Mouse (Mus musculus) cerebellum, postnatal 4 days (tissue): ENCODE measurements at regions not wholly inside any gene's neighbourhood (a gene's known extent, or its start where the extent isn't known, plus 50 kb on each side); places are given as distances from the start of the nearest gene placed in this dataset.
A peak's percentile ranks its signal among the peaks of the same experiment; 100 is the strongest.

Source experiments
- DNase-seq, 2 experiments: peaks; one replicate each; pipeline ENCODE4 v3.0.0; 2022; ENCODE audit warnings: low spot score in 2 of 2, mixed read lengths in 1 of 2

DNA sequence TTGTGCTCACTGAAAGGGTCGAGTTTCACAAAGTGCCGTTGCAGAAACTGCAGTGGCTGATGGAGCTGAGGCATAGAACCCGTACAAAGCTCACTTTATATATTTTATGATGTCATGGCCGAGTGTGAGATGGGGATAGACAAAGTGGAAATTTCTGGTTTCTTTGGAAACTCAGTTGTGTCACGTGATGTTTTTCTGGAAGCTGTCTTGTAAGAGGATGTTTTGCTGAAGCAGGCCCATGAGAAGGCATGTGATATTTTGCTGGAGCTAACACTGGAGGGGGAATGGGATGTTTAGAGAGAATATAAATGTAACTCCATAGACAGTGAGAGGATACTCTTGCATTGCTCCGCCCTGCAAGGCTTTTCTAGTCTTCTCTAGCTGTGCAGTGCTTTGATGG, 311.7 kb downstream of the Tmem132b start:
- DNase-seq = no peak

DNA sequence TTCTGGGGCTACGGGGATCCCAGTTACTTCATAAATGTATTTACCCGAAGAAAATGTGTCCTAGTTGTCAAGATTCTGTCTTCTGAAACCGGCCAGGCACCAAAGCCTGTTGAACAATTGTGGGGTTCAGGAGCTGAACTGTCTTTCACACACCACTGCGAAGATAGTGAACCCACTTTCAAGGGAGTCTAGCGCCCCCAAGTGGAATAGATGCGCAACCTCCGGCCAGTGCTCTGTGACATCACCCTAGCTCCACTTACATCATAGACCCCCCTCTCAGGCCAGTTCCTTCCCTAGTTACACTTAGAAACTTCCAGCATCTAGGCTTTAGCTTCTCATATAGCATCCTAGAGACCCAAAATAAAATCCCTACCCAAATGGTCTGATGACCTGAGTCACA, 318.1 kb downstream of the Tmem132b start:
- peak in 1 of 2 experiments; percentile 8 for DNase-seq

DNA sequence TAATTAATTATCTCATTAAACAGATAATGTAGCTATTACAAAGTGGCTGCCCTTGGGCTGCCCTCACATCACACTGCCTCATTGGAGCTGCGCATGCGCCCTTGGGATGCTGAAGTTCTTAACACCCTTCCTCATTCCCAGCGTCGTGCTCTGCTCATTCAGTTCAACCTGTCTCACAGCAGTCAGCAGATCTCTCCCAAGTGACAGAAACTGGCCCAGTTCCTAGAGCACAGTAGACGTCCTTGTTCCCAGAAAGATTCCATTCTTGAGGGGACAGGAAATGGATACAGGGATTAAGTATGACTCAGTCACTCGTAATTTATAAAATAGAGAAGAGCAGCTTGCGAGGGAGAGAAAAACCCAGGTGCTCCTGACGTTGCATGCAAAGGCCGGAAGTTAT, 344.7 kb downstream of the Tmem132b start:
- DNase-seq = no peak

DNA sequence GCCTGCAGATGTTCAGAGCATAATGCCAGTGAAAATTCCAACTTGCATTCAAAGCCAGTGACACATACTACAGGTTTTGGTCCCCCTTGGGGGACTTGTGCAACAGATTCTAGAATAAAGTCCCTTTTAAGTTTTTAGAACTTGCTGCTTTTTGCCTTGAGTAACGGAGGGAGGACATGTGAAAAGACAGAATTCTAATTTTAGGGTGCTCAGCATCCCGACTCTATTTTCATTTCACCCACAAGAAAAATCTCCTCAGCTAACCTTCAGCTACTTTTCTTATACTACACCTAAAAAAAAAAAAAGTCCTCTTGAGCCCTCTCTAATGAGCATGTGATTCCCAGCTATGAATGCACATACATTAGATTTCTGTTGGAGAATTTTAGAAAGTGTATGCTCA, 357.3 kb downstream of the Tmem132b start:
- DNase-seq = no peak

DNA sequence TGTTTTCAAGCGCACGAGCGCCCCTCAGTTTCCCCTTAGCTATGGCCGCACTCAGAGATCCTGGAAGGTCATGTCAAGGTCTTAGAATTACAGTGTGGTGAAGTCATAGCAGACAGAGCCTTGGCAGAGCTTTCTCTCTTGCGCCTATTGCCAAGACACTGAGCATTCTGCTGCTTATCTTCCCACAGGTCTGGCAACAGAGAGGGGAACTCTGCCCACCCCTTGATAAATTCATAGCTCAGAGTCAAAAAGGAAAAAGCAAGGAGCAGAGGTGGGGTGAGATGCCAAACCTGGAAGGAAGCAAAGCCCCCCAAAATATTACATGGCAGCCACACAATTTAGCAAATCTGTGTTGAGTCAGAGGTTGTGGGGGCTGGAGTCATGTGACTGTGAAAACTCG, 362.3 kb downstream of the Tmem132b start:
- DNase-seq = no peak

DNA sequence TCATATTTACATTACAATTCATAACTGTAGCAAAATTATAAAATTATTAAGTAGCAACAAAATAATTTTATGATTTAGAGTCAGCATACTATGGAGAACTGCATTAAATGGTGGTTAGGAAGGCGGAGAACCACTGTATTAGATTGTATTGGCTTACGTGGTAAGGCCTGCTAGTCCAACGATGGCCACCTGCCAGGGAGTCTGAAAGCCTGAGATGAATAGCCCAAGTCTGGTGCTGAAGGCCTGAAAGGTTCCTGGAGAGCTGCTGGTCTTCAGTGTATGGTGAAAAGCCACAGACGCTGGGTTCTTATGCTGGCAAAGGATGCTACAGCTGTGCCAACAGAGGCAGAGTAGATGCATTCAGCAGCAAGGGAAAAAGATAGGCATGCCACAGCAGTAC, 370.5 kb downstream of the Tmem132b start:
- DNase-seq = no peak

DNA sequence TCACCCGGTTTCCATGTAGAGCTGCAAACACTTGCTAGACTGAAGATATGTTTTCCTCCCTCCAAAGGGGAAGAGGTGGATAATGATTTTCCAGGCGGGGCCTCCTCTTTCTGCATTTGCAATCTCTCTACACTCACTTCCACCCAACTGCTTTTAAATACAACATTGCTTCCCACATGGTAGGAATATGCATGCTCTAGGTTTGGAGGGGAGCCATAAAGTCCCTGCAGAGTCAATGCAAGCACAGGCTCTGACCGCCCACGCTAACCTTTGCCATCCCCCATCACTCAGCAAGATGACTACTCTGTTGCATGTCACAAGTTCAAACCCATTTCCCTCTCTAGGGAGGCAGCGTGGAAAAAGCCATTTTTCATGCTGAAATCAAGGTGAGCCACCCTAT, 372.9 kb downstream of the Tmem132b start:
- no peak for DNase-seq

DNA sequence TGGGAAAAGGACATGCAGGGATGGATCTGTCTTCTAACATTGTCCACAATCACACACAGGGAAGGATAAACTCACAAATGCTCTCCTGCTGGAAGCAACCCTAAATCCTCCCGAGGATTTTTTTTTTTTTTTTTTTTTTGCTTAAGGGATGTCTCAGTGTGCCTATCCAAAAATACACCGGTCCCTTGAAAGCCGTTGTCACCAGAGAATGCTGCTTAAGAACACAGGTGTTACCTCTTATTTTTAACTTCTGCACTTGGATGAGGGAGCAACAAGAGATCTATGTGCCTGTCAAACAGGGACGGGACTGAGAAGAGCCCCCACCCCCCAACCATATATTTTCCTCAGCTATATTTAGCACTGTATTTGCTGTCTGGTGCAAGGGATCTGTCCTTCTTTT, 375.8 kb downstream of the Tmem132b start:
- no peak for DNase-seq

DNA sequence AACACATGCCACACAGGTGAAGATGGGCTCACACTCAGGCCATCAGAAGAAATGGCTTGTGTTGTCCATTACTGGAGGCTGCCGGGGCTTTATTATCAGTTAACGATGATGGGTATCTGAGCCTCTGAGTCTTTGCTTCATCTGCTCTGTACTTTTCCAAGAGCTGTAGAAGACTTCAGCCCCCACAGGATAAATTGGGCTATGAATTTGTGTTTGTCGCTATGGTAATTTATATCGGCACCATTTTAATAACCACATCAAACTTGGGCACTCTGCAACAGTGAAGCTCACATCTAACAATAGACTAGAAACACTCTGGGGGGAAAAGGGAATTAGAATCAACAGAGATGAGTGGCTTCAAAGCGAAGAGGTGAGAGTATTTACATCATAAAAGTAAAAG, 376.3 kb downstream of the Tmem132b start:
- DNase-seq = no peak

DNA sequence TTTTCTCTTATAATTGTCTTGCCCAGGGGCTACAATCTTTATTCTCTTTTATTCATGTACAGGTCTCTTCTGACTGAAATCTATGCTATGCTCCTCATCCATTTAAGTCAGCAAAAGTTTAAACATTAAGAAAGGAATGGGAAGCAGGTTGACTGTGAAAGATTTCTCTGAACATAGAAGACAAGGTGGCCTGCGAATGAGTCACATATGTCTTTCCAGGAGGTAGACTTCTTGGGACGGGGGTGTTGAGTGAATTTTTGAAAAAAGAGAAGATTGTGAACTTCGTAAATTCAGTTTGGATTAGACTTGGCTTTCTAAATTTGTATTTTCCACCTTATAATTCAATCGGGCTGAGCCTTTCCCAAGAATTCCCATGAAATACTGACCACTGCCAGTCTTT, 384.3 kb downstream of the Tmem132b start:
- DNase-seq = no peak

DNA sequence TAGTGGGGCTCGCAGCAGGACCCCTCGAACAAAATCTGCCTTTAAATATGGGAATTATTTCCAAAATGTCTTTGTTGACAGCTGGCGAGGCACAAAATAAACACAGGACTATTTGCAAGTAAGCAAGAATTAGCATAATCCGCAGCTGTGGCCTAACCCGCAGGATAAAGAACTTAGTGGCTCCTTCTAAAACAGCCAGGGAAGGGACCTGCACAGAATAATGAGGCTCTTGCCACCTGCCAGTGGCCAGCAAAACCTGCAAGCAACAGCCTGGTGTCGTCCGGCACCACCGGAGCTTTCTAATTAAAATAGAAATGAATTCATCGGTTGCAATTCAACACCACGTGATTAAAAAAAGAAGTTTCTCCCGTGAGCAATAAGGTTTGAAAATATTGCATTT, 389.4 kb downstream of the Tmem132b start:
- no peak for DNase-seq

DNA sequence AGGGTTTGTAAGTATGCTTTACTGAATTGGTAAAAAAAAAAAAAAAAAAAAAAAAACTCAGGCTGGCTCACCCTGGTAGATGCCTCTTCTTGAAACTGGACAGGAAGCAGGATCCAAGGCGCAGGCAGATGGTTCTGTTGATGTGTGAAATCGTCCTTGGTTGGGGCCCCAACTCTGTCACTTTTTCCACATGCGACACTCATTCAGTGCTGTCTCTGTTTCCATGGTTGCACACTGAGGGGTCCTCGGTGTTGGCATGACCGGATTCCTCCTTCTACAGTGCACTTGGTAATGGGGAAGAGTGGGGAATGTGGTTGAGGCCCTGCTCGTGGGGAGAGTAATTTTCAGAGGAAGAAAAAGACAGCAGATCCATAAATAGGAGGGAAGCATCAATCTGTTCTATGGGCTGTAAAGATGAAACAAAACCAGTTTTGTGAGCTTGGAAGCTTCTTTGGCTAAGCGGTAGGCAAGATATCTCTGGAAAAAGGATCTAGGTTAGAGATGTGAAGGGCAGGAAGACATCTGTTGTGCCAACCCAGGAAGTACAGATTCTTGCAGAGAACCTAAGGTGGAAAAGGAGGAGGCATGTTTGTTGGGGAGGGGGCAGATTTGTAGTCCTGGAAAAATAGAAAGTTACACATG, 394.4 kb downstream of the Tmem132b start:
- DNase-seq = peak; percentile 25 to 64

DNA sequence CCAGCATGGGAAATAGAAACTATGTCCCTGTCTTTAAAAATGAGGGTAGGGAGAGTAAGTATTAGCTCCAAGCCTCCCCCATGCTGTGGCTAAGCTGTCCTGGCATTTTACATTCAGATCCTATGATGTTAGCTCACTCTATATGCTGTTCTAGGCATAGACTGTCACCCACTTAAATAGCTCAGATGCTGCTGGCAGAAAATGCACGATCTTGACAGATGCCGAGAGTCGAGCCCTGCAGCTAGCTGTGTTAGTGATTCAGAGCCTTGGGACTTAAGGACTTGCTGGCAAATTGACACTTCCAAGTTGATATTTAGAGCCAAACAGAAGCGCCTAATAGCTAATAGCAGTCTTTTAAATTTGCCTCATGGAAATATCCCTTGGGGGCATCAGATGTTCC, 399.9 kb downstream of the Tmem132b start:
- no peak for DNase-seq

DNA sequence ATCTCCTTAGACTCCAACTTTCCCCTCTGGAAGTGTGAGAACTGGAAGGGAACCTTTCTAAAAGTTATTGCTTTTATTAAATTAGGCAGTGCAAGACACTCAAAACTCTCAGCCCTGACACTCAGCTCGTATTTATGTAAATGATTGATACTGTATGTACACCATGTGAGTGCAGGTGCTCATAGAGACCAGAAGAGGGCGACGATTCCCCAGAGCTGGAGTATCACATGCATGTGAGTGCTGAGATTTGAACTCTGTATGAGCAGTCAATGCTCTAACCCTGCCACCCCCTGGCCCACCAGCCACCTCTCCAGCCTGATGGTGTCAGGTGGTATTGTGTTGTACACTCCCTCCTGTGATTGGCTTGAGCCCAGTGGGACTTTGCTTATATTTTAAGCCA, 407.8 kb downstream of the Tmem132b start:
- DNase-seq = no peak

DNA sequence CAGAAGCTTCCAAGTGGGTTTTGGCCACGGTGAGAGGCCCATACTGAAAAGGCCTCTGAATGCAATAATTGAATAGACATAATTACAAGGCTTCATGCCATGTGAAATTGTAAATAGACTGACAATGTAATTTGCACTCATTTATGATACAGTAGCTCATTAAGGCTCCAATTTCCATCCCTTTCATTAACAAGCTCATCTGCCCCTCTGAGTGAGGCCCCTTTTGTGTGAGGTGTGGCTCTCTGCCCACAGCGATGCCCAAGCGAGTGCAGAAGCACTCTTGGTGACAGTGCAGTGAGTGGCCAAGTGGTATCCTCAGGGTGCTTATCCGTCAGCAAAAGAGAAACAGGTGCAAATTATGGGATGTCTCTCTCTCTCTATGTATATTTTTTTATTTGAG, 415.2 kb downstream of the Tmem132b start:
- DNase-seq = no peak

DNA sequence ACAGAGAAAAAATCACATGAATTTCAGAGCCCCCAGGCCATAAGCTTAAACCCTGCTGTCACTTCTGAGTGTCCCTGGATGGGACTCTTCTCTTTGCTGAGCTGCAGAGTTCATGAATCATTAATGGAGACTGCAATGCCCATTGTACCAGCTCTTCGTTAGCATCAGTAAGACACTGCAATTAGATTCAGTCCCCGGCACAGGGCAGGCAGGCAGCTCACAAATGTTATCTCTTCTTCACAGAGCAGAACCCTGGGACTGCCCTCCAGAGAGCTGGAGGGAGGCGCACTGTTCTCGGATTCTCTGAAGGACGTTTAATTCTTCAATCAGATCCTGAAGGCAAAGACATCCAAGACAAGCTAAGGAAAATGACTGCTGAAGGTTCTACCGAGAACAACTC, 420.1 kb downstream of the Tmem132b start:
- DNase-seq = no peak

DNA sequence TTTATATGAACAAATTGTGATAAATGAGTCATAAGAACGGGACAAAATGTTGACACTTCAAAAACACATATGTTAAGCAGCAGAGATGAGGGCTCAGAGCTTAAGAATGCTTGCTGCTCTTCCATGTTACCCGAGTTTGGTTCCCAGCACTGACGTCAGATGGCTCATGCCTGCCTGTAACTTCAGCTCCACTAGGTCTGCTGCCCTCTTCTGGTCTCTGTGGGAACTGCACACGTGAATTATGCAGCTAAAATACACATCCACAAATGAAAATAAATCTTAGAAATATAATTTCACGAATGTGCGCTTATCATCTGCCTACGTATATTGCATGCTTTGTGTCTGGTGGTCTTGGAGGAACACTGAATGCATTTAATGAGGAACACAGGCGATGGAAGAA, 432.5 kb downstream of the Tmem132b start:
- peak in 1 of 2 experiments; percentile 17 for DNase-seq

DNA sequence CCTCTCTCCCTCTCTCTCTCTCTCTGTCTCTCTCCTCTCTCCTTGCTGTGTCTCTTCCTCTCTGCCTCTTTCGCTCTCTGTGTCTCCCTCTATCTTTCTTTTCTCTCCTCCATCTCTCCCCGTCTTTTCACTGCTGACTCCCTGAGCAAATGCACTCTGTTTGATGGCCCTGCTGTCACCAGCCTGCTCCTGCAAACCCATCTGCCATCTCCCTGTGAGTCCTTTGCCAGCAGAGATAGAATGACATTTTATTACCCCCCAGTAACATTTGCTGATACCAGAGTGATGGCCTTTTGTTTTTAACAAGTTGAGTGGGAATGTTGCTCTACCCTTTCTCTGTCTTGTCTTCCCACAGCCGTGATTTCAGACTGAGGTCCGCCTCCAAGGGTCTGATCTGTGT, 436.6 kb downstream of the Tmem132b start:
- no peak for DNase-seq

DNA sequence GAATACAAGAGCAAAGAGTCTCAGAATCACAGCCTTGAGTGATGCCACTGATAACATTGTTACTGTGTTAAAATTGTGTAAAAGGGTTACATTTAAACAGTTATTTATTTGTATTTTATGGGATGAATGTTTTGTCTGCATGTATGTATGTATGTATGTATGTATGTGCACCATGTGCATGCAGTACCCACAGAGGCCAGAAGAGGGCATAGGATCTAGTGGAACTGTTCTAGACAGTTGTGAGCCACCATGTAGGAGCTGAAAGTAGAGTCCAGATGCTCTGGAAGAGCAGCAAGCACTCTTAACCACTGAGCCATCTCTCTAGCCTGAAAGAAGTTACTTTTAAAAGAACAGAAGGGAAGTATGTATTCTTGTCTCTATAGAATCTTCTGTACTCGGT, 442.5 kb downstream of the Tmem132b start:
- DNase-seq = no peak

DNA sequence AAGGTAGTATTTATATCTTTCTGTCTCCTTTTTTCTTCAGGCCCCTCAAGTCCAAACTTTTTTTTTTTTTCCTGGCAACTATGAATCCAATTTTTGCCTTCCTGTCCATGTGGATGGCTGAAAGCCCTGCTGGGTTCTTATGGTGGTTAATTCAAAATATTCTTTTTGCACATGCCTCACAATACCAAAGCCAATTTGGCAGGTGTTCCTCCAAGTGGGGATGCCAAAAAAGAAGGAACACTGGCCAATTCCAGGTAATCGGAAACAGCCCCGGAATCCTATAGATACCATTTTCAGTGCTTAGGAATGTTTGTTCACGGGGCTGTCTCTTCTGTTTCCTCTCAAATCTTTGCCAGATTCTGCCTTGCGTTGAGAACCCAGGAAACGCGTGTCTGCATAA, 448.2 kb downstream of the Tmem132b start:
- no peak for DNase-seq

DNA sequence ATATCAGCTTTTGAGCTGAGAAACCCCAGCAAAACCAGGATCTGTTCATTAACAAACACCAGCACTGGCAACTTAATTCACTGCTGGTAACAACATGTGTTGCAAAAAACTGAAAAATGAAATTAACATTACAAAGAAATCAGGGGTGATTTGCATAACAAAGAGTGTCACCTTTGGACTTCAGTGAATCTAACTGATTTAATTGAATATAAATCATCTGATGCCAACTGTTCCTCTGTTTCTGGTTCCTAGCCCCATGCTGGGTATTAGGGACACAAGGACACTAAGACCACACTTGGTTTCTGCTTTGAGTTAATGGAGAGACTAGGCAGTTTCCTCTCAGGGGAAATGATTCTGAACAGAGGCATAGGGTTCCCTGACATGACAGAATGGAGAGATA, 453.8 kb downstream of the Tmem132b start:
- no peak for DNase-seq

DNA sequence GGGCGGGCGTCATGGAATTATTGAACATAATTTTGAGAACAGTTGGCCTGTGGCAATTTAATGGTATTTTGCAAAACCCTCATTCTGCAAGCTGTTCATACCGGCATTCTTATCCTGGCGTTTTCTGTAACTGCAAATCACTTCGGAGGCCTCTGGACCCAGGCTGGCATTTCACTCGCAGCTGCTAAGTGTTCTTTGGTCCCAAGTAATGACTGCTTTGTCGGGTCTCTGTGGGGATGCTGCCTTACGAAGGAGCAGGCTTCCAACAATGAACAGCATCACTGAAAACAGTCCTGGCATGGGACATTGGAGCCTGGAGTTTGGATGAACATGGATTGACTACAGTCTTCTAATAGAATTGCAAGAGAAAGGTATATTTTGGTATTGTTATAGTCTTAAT, 465.6 kb downstream of the Tmem132b start:
- DNase-seq = no peak

DNA sequence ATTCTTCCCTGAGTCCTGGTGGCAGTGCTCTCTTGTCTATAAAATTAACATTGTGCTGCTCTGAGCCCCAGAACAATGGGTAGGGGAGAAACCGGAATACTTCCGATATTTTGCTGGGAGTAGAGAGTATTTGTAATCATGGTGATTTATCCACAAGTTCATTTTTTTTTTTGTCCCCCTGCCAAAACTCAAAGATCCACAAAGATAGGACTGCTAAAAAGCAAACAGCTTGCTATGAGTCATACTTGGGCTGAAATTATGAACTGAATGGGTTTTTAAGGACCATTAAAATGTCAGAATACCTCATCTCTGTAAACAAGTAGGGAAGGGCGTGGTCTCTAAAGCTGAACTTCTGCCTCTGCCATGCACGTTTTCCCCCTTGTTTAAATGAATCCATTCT, 476.3 kb downstream of the Tmem132b start:
- DNase-seq = no peak

DNA sequence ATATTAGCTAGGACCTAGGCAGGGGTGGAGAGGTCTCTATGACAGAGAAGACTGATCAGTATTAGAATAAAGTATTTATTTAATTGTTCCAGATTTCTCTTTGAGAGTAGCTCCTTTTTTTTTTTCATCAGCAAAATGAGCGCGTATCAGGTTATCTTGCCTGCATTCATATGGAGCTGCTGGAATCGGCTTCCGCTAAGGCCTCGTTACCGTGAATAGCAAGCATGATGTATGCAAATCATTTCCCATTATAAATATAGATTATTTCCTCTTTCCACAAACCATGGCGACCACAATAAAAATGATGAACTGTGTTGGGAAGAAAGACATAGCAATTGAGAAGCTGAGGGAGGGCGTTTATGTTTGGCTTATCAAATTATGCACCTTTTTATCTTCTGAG, 476.7 kb downstream of the Tmem132b start:
- no peak for DNase-seq

DNA sequence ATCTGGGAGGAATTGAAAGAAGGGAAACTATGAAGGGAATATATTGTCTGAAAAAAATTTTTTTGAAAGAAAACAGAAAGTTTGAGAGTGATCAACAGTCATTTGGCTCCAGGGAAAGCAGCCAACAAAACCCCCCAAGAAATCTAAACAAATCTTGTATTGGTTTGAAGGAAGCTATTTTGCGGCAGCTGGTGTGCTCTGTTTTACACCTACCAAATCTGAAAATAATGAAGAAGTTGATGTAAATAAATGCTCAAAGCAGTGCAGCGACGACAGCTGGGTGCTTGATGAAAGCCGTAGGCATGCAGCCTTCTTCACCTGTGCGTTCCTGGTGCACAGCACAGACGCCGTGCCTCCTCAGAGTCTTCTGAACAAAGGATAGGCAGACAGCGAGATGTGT, 488.2 kb downstream of the Tmem132b start:
- DNase-seq = no peak
